Mouse (Mus musculus) CH12F3 (cell line): Measurements from ENCODE around the gene Acsf2.

Experiments
- in situ Hi-C: fragments of 300-500 bp; cut with MboI; formaldehyde crosslinking; loops from 2 replicates; pipeline ENCODE4 v1.14.3; 2020; ENCODE audit warnings: low sequenced_read_pairs

Gene Acsf2

GRCm38 (mm10) chr11:94600447-94600846 is 1.2 kb downstream of the Acsf2 start:
- in situ Hi-C loops, result no loop called here

DNA sequence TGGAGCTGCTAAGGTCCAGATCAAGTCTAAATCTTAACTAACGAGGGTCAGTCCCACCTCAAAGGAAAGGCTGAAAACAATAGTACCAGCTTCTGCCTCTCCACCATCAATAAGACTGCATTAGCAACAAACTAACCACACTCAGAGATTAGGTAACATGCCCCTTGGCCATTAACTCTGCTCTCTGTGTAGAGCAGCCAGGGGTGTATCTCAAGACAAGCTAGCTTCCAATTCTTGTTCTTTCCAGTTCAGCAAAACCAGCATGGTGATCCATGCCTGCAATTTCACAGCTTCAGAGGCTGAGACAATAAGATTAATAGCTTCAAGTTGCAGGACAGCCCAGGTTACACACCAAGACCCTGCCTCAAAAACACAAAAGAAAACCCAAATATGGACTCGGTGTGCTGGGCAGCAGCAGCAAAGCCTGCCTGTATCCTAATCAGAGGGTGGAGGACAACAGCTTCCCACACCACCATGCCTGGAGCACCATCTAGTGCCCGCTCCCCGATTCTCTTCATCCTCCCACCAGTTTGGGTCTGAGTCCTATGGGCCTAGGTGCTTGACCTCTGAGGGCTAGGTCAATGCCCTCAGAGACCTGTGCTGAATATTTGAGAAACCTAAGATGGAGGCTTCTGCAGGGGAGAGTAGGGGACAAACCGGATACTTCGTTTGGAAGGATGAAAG is 3.1 kb downstream of the Acsf2 start:
- in situ Hi-C loops, result no loop called here

- in situ Hi-C loops, result no loop called here
These were observed 4.4 kb downstream of the Acsf2 start for GRCm38 (mm10) chr11:94597319-94597718.

- in situ Hi-C loops, result no loop called here
These were observed 5.3 kb downstream of the Acsf2 start for GRCm38 (mm10) chr11:94596311-94596852.

DNA sequence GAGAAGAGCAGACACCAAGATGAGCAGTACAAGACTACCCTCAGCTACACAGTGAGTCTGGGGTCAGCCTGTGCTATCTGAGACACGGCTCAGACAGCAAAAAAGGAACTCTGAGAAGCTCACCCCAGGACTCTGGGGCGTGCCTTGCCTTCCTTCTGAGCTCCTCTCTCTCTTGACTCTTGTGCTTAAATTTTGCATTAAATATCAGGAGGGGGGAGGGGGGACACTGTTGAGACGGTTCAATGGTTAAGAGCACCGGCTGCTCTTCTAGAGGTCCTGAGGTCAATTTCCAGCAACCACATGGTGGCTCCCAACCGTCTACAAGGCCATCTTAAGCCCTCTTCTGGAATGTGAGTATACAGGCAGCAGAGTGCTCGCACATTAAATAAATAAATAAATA is 14.2 kb downstream of the Acsf2 start:
- in situ Hi-C loops, result no loop called here

DNA sequence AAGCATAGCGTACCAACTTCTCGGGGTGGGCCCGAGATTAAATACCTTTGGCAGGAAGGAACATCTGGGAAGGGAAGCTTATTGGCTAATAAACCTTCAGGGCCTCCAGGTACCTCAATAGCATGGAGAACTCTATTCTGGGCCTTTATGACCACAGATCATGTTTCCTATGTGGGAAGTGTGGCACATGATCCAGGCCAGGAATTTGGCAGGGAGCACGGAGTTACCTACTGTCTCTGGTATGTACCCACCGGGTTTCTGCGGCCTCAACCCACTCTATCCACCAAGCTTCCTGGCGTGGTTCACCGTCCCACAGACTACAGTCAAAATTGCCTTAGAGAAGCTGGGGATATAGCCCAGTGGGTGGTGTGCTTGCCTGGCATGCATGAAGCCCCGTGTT is 16.6 kb downstream of the Acsf2 start:
- in situ Hi-C loops, result no loop called here

- in situ Hi-C loops, result no loop called here
These were observed 21.4 kb downstream of the Acsf2 start for GRCm38 (mm10) chr11:94580111-94580740.

DNA sequence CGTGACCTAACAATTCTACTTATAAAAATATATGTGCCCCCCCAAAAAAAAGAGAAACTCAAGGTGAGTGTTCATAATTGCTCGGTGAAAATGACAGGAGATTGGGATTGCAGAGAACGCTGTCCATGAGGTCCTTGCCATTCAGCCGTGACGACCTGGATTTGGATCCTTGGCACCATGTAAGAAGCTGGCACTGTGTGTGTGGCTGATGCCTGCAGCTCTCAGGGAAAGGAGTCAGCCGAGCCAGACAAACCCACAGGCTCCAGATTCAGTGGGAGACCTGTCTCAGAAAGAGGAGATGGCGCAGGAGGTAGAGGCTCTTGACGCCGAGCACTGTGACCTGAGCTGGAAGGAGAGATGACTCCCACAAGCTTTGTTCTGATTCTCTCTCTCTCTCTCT is 25.3 kb downstream of the Acsf2 start:
- in situ Hi-C loops, result no loop called here

DNA sequence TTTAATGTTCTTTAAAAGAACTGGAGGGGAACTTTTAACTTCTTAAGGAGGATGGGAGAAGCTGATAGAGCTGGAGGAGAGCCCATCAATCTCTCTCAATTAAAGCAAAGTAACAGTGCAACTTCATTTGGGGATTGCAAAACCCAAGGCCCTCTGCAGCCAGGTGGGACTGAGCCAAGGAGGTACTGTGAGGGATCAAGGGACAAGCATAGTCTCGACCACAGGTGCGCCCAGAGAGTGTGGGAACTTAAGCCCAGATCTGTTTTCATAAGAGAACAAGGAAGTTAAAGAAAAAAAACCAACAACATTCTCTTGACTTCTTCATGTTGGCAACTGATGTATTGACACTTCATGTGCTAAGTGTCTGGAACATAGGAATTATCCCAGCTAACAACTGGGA is 26.6 kb downstream of the Acsf2 start:
- in situ Hi-C loops, result no loop called here

DNA sequence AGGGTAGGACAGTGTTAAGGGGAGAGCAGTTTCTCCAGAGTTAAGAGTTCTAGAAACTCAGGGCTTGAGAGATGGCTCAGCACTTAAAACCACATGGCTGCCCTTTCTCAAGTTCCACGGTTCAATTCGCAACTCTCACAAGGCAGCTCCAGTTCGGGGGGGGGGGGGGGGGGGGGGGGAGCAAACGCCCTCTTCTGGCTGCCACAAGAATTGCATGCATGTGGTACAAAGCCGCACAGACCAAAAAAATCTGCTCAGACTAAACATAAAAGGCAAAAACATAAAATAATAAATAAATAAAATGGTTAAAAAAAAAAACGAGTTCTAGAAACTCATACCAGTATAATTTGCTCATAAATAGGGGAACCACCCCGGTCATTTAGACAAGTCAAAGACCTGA is 27.1 kb downstream of the Acsf2 start:
- in situ Hi-C loops, result no loop called here

GRCm38 (mm10) chr11:94571850-94572249 is 29.8 kb downstream of the Acsf2 start:
- in situ Hi-C loops, result no loop called here

DNA sequence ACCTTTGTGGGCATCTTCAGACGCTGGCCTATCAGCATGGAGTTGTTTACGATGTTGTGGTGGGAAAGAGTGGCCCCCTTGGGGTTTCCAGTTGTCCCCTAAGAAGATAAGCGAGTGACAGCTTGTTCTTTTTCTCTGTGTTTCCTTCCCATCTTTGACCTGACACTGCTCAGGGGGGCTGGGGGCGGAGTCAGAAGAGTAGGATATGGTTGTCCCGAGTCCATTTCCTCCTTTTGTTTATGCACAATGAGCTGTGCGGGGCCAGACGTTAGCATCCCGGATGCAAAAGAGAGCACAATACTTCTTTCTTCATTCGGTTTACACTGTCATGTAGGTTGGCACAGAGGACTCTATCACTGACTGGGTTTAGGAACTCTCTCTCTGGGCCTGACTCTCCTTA is 31.1 kb downstream of the Acsf2 start:
- in situ Hi-C loops, result no loop called here

- in situ Hi-C loops, result no loop called here
These were observed 34.3 kb downstream of the Acsf2 start for GRCm38 (mm10) chr11:94567326-94567725.

DNA sequence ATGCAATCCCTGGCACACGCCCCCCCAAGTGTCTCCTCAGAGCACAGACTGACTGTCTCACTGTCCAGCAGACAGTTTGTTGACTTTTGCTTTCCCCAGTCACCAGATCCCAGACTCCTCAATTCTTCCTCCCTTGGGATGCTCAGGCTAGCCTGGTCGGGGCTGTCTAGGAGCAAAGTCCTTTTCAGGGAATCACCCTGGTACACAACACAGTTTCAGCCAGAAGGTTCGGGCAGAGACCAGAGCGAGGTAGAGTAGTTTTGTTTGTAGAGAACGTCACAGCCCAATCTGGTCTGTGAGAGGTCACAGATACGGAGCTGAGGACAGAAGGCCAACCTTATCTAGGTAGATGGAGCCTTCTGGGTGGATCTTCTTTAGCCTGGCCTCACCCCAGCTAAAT is 35.1 kb downstream of the Acsf2 start:
- in situ Hi-C loops, result no loop called here

DNA sequence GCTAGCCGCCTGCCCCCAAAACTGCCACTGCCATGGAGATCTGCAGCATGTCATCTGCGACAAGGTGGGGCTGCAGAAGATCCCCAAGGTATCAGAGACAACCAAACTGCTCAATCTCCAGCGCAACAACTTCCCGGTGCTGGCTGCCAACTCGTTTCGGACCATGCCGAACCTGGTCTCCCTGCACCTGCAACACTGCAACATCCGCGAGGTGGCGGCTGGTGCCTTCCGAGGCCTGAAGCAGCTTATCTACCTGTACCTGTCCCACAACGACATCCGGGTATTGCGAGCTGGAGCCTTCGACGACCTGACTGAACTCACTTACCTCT is 36.6 kb downstream of the Acsf2 start:
- in situ Hi-C loops, result no loop called here

GRCm38 (mm10) chr11:94564437-94565150 is 37.1 kb downstream of the Acsf2 start, which contains the start of gene Chad:
Gene Chad (plus strand): TSS chr11:94565047.
- in situ Hi-C loops, result no loop called here

GRCm38 (mm10) chr11:94563821-94564220 is 37.9 kb downstream of the Acsf2 start:
- in situ Hi-C loops, result no loop called here

DNA sequence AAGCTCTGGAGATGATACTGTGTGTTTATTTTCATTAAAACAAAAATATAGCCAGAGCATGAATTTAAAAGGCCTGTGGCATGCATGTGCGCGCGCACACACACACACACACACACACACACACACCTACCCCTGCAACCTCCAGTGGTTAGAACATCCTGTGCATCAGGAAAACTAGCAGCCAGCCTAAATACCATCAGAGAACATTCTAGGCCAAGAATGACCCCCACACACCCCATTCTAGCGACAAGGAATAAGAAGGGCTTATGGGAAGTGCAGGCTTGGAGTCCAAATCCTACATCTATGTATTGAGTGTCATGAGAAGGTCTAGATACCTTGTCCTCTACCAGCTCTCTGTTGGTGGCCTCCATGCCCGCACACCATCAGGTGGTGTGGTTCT is 38.3 kb downstream of the Acsf2 start:
- in situ Hi-C loops, result no loop called here

GRCm38 (mm10) chr11:94558226-94558625 is 43.4 kb downstream of the Acsf2 start:
- in situ Hi-C loops, result no loop called here

GRCm38 (mm10) chr11:94550442-94550744 is 51.3 kb downstream of the Acsf2 start:
- in situ Hi-C loops, result no loop called here

GRCm38 (mm10) chr11:94549691-94550441 is 51.8 kb downstream of the Acsf2 start:
- in situ Hi-C loops, result no loop called here
